Mouse (Mus musculus): ENCODE results near the gene Nkx1-2. TPM values are rescaled to one million over a fixed set of nuclear protein-coding genes. Genes with fewer than 3 reads are reported as not detected.

Nkx1-2 gene
- polyA plus RNA-seq, 1 experiment, result not detected

DNA sequence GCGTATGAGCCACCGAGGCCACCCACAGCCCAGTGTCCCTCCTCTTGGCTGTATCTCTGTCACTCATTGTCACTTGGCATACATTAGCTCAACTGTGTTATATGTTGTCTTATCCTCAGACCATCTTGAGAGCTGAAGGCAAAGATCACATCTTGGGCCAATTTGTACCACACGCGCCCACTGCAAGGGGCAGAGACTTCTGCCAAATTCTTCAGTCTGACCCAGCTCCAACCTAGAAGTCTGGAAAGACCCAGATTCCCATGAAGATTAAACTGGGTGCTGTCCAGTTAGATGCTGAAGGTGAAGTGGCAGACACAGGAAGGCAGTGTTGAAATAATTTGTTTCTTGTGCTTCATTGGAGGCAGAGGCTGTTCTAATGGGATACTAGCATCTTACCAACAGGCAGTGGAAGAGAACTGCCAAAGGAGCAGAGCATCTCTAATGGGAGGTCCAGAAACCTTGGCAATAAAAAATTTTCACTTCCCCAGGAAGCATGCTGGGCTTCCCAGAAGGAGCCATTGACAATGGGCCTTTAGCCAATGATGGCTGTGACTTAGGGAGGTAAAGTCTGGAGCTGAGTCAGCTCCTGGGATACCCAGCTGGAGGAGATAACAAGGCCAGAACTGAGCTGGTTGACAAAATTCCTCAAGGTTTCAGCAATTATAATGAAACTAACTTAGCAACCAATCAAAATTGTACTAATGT, 9.0 kb upstream of the Nkx1-2 start:
- TF ChIP-seq CTCF (IDR thresholded peaks at IDR 0.05; ENCODE audit: borderline replicate concordance, insufficient read depth, low read length) (no peak), POLR2A (IDR thresholded peaks at IDR 0.05; ENCODE audit: low read depth, low read length) (no peak)
- Histone ChIP-seq H3K27ac (ENCODE audit: insufficient read depth, low read length) (no peak overlapping the region), H3K4me3 (ENCODE audit: insufficient read depth, low read length) (no peak overlapping the region), H3K4me1 (ENCODE audit: control insufficient read depth, insufficient read depth, low read length) (no peaks in the 10 kb centered on the region)

DNA sequence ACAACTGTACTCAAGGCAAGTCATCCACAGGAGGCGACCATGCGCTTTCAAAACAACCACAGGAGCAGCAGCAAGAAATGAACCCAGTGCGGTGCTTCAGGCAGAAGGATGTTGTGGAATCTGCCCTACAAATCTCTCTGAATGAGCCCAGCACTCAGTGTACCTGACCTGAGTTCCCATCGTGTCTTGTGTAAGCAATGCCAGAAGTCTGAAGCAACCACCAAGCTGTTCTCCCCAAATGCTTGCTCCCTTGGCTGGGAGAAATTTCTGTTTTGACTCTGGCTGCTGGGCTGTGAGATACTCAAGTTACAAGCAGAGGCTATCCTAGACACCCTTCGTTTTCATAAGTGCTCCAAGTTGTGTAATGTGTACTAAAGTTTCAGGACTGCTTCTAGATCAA, 6.3 kb upstream of the Nkx1-2 start:
- Histone ChIP-seq H3K4me3 (ENCODE audit: insufficient read depth, low read length) (no peak overlapping the region), H3K4me1 (ENCODE audit: control insufficient read depth, insufficient read depth, low read length) (no peaks in the 10 kb centered on the region)
- TF ChIP-seq POLR2A (IDR thresholded peaks at IDR 0.05; ENCODE audit: low read depth, low read length) (no peak), CTCF (IDR thresholded peaks at IDR 0.05; ENCODE audit: borderline replicate concordance, insufficient read depth, low read length) (no peak)

DNA sequence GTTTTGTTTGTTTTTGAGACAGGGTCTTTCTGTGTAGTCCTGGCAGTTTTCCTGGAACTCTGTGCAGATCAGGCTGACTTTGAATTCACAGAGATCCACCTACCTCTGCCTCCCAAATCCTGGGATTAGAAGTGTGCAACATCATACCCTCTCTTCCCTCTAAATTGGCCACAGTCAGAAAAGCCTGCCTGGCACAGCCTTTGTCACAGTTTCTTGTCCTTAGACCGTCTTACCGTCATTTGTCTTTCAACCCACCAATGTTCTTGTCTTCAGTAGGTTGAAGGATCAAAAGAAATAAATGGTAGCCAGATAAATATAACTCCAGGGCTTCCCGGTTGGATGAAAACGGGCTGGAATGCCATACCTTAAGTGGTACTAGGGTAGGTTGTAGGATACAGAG, 5.3 kb upstream of the Nkx1-2 start:
- no peak for TF ChIP-seq CTCF (IDR thresholded peaks at IDR 0.05; ENCODE audit: borderline replicate concordance, insufficient read depth, low read length)
- no peak for TF ChIP-seq POLR2A (IDR thresholded peaks at IDR 0.05; ENCODE audit: low read depth, low read length)
- Histone ChIP-seq H3K27ac (ENCODE audit: insufficient read depth, low read length) (no peak overlapping the region), H3K4me1 (ENCODE audit: control insufficient read depth, insufficient read depth, low read length) (no peaks in the 10 kb centered on the region), H3K4me3 (ENCODE audit: insufficient read depth, low read length) (no peak overlapping the region)

More for the DNA sequence above, 6.3 kb upstream of the Nkx1-2 start:
- H3K27ac ChIP-seq (ENCODE audit: insufficient read depth, low read length), result no peak overlapping the region

DNA sequence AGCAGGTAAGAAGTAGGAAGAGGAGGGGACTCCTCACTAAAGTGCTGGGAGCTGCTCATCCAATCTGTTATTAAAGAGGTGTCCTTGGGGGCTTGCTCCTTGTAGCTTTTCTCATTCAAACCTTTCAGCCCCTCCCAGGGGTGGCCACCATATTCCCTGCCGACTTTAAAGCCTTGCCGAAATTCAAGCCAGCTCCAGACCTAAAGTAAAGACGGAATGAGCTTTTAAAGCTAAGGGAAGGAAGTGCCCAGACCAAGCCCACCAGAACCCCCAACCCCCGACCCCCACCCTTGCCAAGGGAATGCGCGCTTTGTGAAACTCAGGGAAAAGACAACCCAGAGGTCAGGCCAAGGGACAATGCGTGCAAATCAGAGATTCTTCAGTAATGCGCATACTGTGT, 1.5 kb upstream of the Nkx1-2 start:
- TF ChIP-seq CTCF (IDR thresholded peaks at IDR 0.05; ENCODE audit: borderline replicate concordance, insufficient read depth, low read length) (no peak), POLR2A (IDR thresholded peaks at IDR 0.05; ENCODE audit: low read depth, low read length) (no peak)
- no peaks in the 10 kb centered on the region for H3K4me1 ChIP-seq (ENCODE audit: control insufficient read depth, insufficient read depth, low read length)
- H3K4me3 ChIP-seq (ENCODE audit: insufficient read depth, low read length), result no peak overlapping the region
- no peak overlapping the region for H3K27ac ChIP-seq (ENCODE audit: insufficient read depth, low read length)

DNA sequence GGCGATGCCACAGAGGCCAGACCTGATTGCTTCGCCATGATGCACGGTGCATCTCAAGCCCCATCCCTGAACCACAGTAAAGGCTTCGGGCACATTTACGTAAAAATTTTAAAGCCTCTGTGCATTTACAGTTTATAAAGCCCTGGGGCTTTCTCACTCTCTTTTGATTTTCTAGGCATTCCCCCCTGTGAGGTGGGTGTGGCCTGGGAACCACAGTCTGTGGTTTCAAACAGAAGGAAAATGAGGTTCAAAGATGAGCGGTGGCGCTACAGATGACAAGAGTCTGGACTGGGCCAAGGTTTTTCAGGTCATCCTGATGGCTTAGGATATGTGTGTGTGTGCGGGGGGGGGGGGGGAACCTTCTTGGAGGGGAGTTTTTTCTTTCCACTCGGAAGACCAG, 589 bp upstream of the Nkx1-2 start:
- TF ChIP-seq CTCF (IDR thresholded peaks at IDR 0.05; ENCODE audit: borderline replicate concordance, insufficient read depth, low read length) (no peak), POLR2A (IDR thresholded peaks at IDR 0.05; ENCODE audit: low read depth, low read length) (no peak)
- no peak overlapping the region for H3K4me3 ChIP-seq (ENCODE audit: insufficient read depth, low read length)

DNA sequence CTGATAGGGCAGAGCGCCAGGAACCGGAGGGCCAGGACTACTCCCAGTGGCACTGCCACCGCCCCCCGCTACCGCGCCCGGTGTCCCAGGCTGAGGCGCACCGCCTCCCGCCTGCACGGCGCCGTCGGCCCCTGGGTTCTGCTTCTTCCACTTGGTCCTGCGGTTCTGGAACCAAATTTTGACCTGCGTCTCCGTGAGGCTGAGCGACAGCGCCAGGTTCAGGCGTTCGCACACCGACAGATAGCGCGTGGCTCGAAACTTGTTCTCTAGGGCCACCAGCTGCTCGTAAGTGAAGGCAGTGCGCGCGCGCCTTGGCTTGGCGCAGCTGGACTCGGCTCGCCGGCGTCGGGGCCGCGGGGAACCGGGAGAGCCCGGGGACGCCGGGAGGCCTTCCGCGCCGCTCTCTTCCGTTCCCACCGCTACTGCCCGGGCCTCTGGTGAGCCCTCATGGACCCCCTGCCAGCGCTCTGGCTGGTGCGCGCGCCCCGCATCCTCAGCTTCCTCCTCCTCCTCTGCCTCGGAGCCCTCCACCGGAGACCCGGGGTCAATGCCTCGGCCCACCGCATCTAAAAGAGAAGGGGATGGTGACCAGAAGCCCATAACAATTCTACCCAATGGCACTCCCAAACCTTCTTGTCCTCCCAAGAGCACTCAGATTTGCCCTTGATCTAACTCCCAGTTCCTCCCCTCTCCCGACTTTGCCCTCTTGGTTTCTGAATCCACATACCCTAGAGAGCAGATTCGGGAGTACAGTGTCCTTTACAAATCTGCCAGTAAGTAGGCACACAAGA, 2.0 kb downstream of the Nkx1-2 start:
- Histone ChIP-seq H3K27ac (ENCODE audit: insufficient read depth, low read length) (no peak overlapping the region), H3K4me1 (ENCODE audit: control insufficient read depth, insufficient read depth, low read length) (no peaks in the 10 kb centered on the region), H3K4me3 (ENCODE audit: insufficient read depth, low read length) (peak overlapping the region; percentile 1; the same call in 1 of the 2 replicates)
- TF ChIP-seq POLR2A (IDR thresholded peaks at IDR 0.05; ENCODE audit: low read depth, low read length), result no peak
- no peak for TF ChIP-seq CTCF (IDR thresholded peaks at IDR 0.05; ENCODE audit: borderline replicate concordance, insufficient read depth, low read length)

More for the DNA sequence above, 589 bp upstream of the Nkx1-2 start:
- no peak overlapping the region for H3K27ac ChIP-seq (ENCODE audit: insufficient read depth, low read length)
- H3K4me1 ChIP-seq (ENCODE audit: control insufficient read depth, insufficient read depth, low read length), result no peaks in the 10 kb centered on the region

DNA sequence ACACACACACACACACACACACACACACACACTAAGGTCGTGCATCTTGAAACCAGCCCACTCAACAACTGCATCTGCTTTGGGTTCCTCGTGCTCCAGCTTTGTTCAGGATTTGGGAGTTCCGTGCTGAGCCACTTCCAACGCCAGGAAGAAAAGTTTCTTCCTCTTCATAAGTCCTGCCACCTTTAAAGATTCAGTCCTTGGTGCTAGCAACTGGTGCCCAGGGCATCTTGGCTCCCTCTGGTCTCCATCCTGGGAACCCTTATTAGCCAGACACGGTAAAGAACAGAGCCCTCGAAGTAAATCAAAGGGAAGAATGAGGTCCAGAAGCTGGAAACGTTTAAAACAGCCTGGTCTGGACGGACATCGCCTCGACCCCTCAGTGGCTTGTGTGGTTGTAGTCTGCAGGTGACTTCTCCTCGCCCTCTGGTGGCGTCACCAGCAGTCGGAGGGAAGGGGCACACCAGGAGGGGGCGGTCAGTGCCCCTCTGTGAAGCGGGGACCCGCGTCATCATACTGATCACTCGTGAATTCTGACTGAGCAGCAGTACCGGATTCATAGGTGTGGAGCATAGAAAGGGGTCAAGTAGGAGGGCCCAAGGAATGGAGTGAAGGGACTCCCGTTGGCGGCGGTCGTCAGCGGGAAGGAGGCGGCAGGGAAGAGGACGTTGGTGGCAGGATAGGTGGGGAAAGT, 2.7 kb downstream of the Nkx1-2 start:
- TF ChIP-seq POLR2A (IDR thresholded peaks at IDR 0.05; ENCODE audit: low read depth, low read length), result no peak
- peak; percentile 9; the same call in 1 of the 2 replicates for TF ChIP-seq CTCF (IDR thresholded peaks at IDR 0.05; ENCODE audit: borderline replicate concordance, insufficient read depth, low read length)
- H3K4me3 ChIP-seq (ENCODE audit: insufficient read depth, low read length), result no peak overlapping the region
- no peak overlapping the region for H3K27ac ChIP-seq (ENCODE audit: insufficient read depth, low read length)
- no peaks in the 10 kb centered on the region for H3K4me1 ChIP-seq (ENCODE audit: control insufficient read depth, insufficient read depth, low read length)

DNA sequence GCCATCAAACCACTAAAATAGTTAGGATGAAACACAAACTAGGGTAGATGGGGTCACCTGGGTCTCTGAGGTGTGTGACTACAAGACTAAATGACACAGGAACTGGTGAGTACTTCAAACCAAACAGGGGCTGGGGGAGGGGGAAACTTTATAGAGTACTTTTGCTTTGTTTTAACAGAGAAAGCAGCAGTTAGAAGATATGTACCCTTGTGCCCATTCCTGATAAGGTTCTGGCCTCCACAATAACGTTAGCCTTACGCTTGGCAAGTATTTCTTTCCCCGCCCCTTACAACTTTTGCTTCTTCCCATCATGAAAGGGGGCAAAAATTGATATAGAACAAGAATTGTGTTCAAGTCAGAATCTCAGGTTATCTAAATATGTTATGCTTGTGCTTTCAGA, 3.6 kb downstream of the Nkx1-2 start:
- Histone ChIP-seq H3K4me1 (ENCODE audit: control insufficient read depth, insufficient read depth, low read length) (no peaks in the 10 kb centered on the region), H3K27ac (ENCODE audit: insufficient read depth, low read length) (no peak overlapping the region), H3K4me3 (ENCODE audit: insufficient read depth, low read length) (no peak overlapping the region)
- TF ChIP-seq POLR2A (IDR thresholded peaks at IDR 0.05; ENCODE audit: low read depth, low read length), result no peak
- no peak for TF ChIP-seq CTCF (IDR thresholded peaks at IDR 0.05; ENCODE audit: borderline replicate concordance, insufficient read depth, low read length)

DNA sequence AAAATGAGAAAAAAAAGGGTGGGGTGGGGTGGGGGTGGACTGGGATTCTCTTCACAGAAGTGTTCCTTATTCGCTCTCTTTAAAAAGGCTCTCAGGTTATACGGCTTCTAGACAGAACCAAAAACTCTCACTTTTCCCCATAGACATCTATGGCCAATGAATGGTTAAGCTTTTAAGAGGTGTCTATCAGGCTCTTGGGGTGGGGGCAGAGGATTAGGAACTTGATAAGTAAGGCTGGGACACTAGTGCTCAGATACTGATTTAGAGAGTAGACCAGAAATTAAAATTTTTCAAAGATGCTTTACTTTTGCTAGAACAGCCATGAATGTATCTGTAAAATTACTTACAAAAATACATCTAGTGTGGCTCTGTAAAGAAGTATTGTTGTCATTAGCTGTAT, 5.1 kb downstream of the Nkx1-2 start:
- TF ChIP-seq POLR2A (IDR thresholded peaks at IDR 0.05; ENCODE audit: low read depth, low read length) (no peak), CTCF (IDR thresholded peaks at IDR 0.05; ENCODE audit: borderline replicate concordance, insufficient read depth, low read length) (no peak)
- Histone ChIP-seq H3K4me1 (ENCODE audit: control insufficient read depth, insufficient read depth, low read length) (no peaks in the 10 kb centered on the region), H3K4me3 (ENCODE audit: insufficient read depth, low read length) (no peak overlapping the region), H3K27ac (ENCODE audit: insufficient read depth, low read length) (no peak overlapping the region)
